Mouse (Mus musculus) CD8-positive naive resting alpha-beta T cell, adult 2 months (primary cell): ENCODE results near the gene Mbtd1.
"Not testable (repeated sequence)": the region's sequence is repeated elsewhere in the genome, so short reads cannot be mapped to it uniquely, and the experiment has no call there.

Source experiments
- DNase-seq, 2 experiments: peaks; one replicate each; pipeline ENCODE4 v3.0.0; 2022; ENCODE audit warnings: low read depth in 2 of 2, low spot score in 2 of 2

The Mbtd1 gene

DNA sequence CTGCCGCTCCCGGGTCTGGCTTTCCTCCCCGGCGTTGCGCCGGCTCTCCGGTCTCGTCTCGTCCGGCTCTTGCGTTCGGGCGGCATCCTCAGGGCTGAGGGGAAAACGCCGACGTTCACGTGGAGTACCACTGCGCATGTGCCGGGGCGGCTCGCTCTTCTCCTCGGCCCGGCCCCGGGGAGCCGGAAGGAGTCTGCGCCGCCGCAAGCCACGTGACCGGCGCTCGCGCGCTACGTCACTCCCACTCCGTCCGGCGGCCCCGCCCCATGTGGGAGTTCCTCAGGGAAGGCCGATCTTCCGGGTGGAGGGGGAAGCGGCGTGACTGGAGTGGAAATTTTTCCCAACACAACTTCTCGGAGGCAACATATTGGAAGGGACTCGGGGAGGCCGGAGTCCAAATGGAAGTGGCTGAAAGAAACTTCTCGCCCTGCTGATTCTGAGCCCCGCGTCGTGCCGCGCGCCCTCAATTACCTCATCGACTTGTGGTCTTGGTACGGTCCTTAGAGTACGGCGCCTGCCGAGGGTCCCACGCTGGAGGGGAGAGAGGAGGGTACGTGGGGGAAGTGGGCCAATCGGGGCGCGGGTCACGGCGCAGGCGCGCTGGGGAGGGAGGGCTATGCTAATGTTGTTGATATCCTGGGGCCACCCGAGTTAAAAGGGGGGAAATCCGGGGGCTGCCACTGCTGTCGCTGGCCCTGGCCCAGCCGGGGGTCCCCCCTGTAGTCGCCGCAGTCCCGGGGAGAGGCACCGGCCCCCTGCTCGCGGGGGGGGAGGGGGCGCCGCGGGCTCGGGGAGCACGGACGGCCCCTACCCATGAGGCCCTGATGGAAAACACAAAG is at the start of gene Mbtd1, which contains the start of gene Utp18:
TSS of gene Mbtd1 (plus strand) at position 281 of the 839 bp plus-strand sequence.
TSS of gene Utp18 (minus strand) at position 195 of the 839 bp plus-strand sequence.
- DNase-seq: peak; percentile 98 to 99

DNA sequence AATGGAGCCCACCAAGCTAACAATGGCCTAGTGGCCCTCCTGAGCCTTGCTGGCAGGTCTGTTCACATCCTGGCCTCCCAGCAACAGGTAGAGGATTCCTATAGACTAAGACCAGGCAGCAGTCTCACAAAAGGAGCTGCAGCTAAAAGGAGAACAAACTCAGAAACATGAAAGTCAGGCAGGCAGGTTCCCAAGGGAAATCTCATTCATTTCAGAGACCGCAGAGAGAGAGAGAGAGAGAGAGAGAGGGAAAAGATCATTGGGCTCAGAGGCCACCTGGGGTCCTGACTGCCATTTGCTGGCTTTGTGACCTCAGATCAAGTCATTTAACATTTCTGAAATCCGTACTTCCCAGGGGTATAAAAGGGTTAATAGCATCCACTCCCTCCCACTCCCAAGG is 38.3 kb upstream of the Mbtd1 start:
- no peak for DNase-seq

DNA sequence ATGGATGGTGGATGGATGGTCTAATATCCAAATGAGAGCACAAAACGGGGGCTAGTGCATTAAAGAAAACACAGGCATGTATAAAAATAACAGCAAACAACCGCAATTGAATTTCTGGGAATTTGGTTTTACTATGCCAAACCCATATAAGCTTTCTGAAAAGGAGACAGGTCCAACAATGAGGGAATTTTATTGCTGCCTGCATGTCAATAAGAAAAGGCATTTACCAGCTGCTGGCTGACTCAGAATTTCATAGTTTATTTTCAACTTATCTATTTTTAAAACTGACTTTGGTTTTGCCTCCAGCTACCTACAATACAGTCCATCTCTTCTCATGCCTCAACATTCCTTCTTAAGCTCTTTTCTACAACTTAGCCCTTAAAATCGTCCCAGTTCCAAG is 33.1 kb upstream of the Mbtd1 start:
- DNase-seq: no peak

GRCm38 (mm10) chr11:93856284-93856955 is 29.2 kb upstream of the Mbtd1 start:
- DNase-seq: peak; percentile 18 to 34

GRCm38 (mm10) chr11:93860540-93861172 is 25.0 kb upstream of the Mbtd1 start:
- no peak for DNase-seq

GRCm38 (mm10) chr11:93861193-93861592 is 24.5 kb upstream of the Mbtd1 start:
- DNase-seq: no peak

DNA sequence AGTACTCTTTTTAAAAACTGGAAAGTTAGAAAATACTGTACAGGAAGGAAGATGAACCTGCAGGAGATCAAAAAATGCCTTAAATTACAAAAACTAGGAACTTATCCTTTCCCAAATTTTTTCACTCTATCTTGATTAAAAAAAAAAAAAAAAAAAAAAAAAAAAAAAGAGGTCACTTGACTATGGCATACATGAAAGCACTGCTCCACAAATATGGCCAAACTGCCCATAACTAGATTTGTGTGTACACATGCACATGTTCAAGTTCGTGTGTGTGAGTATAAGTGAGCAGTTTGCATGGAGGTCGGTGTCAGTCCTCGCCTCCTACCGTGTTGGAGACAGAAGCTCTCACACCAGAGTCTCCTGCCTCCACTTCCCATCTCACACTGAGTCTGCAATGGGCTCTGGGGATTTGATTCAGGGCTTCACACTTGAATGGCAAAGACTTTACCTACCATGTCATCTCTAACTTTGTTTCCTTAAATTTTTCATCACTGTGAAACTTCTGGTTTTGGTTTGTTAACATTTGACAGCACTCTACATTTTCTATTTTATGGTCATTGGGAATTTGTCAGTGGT is 23.5 kb upstream of the Mbtd1 start:
- no peak for DNase-seq

DNA sequence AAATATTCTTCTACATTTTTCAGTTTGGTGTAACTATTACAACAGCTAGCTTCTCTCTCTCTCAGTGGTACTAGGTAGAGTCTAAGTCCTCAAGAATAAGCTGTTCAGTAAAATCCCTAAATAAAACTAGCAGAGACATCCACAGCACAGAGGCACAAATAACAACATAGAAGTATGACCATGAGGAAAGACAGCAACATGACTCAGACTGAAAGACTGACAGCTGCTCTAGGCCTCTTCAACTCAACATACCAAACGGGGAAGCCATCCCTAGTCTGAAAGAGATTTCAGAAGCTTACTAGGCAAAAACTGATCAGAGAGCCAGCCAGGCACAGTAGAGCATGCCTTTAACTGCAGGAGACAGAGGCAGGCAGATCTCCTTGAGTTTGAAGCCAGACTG is 23.0 kb upstream of the Mbtd1 start:
- DNase-seq: no peak

GRCm38 (mm10) chr11:93884068-93884467 is 1.6 kb upstream of the Mbtd1 start:
- no peak for DNase-seq

DNA sequence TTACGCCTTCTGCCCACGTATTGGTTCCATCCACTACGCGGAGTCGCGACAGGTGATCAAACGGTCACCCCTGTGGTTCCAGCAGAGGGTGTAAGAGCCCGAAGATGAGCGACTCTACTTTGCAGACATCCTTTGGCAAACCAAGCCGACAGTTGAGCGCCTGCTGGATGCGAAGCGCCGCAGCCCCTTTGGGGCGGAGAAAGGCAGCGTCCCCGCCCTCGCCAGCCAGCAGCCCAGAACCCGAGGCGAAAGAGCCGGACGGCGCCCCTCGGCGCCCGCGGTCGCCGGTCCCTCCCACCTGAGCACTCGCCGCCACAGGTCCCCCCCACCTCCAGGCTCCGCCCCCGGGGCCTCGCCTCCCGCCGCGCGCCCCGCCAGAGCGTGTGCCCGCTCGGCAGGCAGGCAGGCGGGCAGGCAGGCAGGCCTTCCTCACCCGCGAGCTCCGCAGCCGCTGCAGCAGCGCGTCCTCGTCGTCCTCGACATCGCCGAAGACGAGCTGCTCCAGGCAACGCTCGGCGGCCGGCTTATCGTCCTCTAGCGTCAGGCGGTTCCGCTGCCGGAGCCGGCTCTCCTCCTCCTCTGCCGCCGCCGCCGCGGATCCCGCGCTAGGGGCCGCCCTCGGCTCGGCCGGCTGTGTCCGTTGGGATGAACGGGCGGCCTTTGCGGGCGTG is 616 bp upstream of the Mbtd1 start:
- DNase-seq: peak; percentile 55 to 66

GRCm38 (mm10) chr11:93886411-93887079 is 893 bp downstream of the Mbtd1 start:
- DNase-seq: peak; percentile 9 to 21

DNA sequence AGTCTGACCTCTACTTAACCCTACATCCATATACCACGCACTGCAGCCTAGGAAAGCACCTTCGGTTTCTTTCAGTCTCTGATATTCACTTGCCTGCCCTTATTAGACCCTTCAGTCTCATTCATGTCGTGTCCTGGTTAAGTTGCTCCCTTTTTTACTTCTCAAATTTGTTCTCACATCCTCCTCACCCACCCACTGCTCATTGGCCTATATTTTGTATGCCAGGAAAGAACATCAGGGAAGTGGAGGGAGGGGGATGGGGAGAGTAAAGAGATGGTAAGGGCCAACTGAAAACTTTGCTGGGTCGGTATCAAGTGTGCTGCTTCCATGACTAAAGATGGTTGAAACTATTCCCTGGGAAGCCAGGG is 1.4 kb downstream of the Mbtd1 start:
- DNase-seq: no peak

DNA sequence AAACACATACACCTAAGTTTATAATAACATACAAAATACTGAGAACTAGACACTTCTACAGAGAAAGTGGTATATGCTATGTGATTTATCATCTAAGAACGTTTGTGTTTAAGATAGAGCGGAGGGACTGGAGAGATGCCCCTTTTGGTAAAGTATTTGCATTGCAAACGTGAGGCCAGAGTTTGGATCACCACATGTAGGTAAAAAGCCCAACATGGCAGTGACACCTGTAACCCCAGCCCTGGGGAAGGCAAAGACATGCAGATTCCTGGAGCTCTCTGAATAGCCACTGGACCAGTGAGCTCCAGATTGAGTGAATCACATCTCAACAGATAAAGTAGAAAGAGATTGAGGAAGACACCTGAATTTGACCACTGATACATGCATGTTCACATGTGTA is 12.1 kb downstream of the Mbtd1 start:
- no peak for DNase-seq

- no peak for DNase-seq
Observed at GRCm38 (mm10) chr11:93906834-93907233, 21.2 kb downstream of the Mbtd1 start.

DNA sequence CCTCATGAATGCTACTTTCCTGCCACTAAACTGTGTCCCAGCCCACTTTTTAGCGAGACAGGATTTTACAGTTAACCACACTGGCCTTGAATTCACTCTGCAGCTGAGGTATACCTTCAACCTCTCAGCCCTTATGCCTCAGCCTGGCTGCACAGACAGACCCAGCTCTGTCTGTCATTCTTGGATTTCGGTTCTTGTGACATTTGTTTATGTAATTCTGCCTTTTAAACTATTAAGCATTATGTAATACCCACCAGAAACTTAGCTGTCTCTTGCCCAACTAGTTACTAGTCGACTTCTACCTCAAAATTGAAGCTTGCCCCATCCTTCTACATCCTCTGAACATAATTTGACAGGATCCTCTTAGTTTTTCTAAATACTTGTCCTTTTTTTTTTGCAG is 22.2 kb downstream of the Mbtd1 start:
- DNase-seq: no peak

GRCm38 (mm10) chr11:93908829-93909228 is 23.2 kb downstream of the Mbtd1 start:
- DNase-seq: no peak

GRCm38 (mm10) chr11:93911603-93912002 is 26.0 kb downstream of the Mbtd1 start:
- DNase-seq: no peak

DNA sequence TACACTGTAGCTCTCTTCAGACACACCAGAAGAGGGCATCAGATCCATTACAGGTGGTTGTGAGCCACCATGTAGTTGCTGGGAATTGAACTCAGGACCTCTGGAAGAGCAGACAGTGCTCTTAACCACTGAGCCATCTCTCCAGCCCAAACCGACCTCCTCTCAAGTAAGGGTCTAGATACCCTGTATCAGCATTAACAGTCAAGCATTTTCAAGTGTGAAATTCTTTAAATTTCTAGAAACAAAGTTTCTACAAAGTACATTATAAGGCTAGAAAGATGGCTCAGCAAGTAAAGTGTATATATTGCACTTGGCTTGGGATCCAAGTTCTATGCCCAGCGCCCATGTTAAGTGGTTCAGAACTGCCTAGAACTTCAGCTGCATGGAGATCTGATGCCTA is 29.4 kb downstream of the Mbtd1 start:
- DNase-seq: not testable (repeated sequence)

DNA sequence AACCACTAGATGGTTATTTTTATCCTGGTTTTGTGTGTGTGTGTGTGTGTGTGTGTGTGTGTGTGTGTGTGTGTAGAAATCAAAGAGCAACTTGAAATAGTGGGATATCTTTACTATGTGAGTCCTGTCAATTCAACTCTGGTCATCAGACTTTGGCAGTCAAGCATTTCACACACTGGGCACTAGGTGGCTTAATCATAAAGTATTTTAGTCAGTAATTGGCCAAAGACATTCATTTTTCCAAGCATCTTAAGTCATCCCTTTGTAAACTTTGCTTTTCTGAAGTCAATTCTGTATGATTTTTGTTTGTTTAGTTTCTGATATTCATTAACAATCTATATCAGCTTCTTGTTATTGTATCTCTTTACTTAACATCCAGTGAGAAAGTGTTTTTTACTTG is 43.5 kb downstream of the Mbtd1 start:
- DNase-seq: no peak

GRCm38 (mm10) chr11:93940906-93941305 is 55.3 kb downstream of the Mbtd1 start:
- DNase-seq: no peak

- no peak for DNase-seq
Observed at GRCm38 (mm10) chr11:93944986-93945385, 59.3 kb downstream of the Mbtd1 start.
